Mouse (Mus musculus) A20 (cell line): ENCODE measurements around the gene Saa3.

Source experiments
- DNase-seq: peaks from one replicate; pipeline ENCODE4 v3.0.0-alpha.2; 2011; ENCODE audit warnings: low read depth, low spot score

Gene Saa3

GRCm38 (mm10) chr7:46712250-46712649, 3.2 kb downstream of the Saa3 start:
- DNase-seq = peak; percentile 47

- peak; percentile 94 for DNase-seq
Observed at GRCm38 (mm10) chr7:46710390-46710844, 5.1 kb downstream of the Saa3 start, which contains the start of gene Saal1. Gene Saal1 (minus strand): TSS chr7:46710680.

GRCm38 (mm10) chr7:46700521-46701025, 14.9 kb downstream of the Saa3 start:
- DNase-seq = no peak

GRCm38 (mm10) chr7:46696754-46697153, 18.7 kb downstream of the Saa3 start:
- no peak for DNase-seq

- DNase-seq = peak; percentile 77
Observed at GRCm38 (mm10) chr7:46686827-46687226, 28.7 kb downstream of the Saa3 start.

GRCm38 (mm10) chr7:46680732-46681131, 34.8 kb downstream of the Saa3 start:
- DNase-seq = no peak

GRCm38 (mm10) chr7:46679044-46679443, 36.5 kb downstream of the Saa3 start:
- DNase-seq = peak; percentile 67

- DNase-seq = peak; percentile 82
Observed at GRCm38 (mm10) chr7:46678417-46678816, 37.1 kb downstream of the Saa3 start.

- no peak for DNase-seq
Observed at GRCm38 (mm10) chr7:46676808-46677360, 38.6 kb downstream of the Saa3 start.

GRCm38 (mm10) chr7:46675886-46676285, 39.6 kb downstream of the Saa3 start:
- no peak for DNase-seq

GRCm38 (mm10) chr7:46675061-46675460, 40.4 kb downstream of the Saa3 start:
- DNase-seq = no peak

- DNase-seq = no peak
Observed at GRCm38 (mm10) chr7:46672160-46672672, 43.3 kb downstream of the Saa3 start, which contains the start of gene Tph1. Gene Tph1 (minus strand): TSS chr7:46672537.

GRCm38 (mm10) chr7:46667256-46667655, 48.2 kb downstream of the Saa3 start:
- no peak for DNase-seq

- peak; percentile 59 for DNase-seq
Observed at GRCm38 (mm10) chr7:46665236-46665635, 50.3 kb downstream of the Saa3 start.
